Mouse (Mus musculus) retina, postnatal 7 days (tissue): Measurements from ENCODE around the gene Gm8237.
"Not testable (repeated sequence)": the region's sequence is repeated elsewhere in the genome, so short reads cannot be mapped to it uniquely, and the experiment has no call there.

Source experiments
- DNase-seq: peaks from one replicate; pipeline ENCODE4 v3.0.0-alpha.2; 2012; ENCODE audit warnings: low read depth, low spot score

Gene Gm8237

GRCm38 (mm10) chr14:5880241-5880640, at the start of gene Gm8237:
TSS of gene Gm8237 (minus strand) at chr14:5880382.
- not testable (repeated sequence) for DNase-seq

- not testable (repeated sequence) for DNase-seq
These were observed 43.1 kb upstream of the Gm8237 start for GRCm38 (mm10) chr14:5923276-5923675.

GRCm38 (mm10) chr14:5918330-5918942, 38.3 kb upstream of the Gm8237 start:
- not testable (repeated sequence) for DNase-seq

GRCm38 (mm10) chr14:5913701-5914100, 33.5 kb upstream of the Gm8237 start:
- DNase-seq = not testable (repeated sequence)

- DNase-seq = not testable (repeated sequence)
These were observed 391 bp downstream of the Gm8237 start for GRCm38 (mm10) chr14:5879791-5880190.

DNA sequence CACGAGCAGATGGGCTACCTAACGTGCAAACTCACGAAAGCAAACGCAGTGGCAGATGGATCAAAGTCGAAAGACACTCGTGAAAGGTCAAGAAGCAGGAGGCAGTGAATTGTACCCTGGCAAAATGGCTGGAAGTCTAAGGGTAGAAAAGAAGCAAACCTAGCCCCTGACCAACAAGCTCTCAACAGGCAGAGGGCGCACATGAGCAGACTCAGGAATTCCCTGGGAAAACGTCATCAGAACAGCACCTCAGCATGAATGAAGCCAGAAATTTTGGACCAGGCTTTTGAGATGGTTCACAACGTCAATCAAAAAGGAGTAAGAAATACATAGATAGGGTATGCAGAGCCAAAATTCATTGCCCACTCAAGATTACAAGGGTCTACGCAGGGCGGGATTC, 1.0 kb downstream of the Gm8237 start:
- DNase-seq = not testable (repeated sequence)

DNA sequence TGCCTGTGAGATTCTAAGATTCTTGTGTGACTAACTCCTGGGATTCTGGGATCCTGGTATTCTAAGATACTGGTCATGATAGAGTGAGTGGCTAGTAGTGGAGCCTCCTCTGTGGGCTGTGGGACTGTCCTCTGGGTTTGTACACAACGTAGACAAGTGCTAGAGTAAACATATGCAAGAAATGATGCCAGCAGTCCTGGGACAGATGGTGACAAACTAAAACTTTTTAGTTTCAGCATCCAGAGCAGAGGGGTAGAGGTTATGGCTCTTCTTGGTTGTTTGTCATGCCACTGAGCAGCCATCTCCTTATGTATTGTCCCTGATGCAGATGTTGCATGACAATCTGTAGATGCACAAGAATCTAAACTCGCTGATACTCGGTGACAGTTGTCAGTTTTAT, 24.3 kb downstream of the Gm8237 start:
- not testable (repeated sequence) for DNase-seq

DNA sequence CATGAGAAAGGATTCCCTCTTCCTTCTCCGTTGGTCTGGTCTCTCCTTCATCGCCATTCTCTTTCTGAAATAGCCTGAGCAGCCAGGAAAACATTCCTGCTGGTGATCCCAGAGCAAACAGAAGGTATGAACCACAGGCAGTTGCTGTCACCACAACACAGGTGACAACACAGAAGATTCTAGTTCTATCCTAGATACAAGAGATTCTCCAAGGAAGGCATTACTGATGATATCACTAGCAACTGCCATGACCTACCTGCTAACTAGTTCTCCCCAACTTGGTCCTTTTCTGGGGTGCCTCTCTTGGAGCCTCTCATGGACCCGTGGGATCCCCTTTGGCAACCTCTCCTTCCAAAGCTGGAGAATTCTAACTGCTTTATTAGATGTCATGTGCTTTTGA, 50.0 kb downstream of the Gm8237 start, which contains the start of gene Gm3424:
Gene Gm3424 (minus strand): TSS at position 101 of the 400 bp plus-strand sequence.
- DNase-seq = not testable (repeated sequence)

- DNase-seq = not testable (repeated sequence)
These were observed 67.4 kb downstream of the Gm8237 start for GRCm38 (mm10) chr14:5812699-5813356.
